Mouse (Mus musculus) limb, embryonic 11.5 days (tissue): ENCODE results near the gene Stk33. TPM values are rescaled to one million over a fixed set of nuclear protein-coding genes. Genes with fewer than 3 reads are reported as not detected.

Experiments
- ATAC-seq: fragments of 200-750 bp; cut with Nextera tagmentation; 2 replicates; pipeline ENCODE4 v1.8.0; 2017; ENCODE audit warnings: low read depth; ENCODE audit not compliant: insufficient number of reproducible peaks, low FRiP score, low TSS enrichment
- DNase-seq: peaks from one replicate; pipeline ENCODE4 v3.0.0-alpha.2; 2015; ENCODE audit warnings: low spot score
- H3K27ac ChIP-seq: fragments of 300-500 bp; sonication (generic); replicated peaks from 2 replicates; pipeline ENCODE4 v1.5.1; 2014; ENCODE audit warnings: low read depth, mild to moderate bottlenecking, low read length
- H3K27me3 ChIP-seq: fragments of 300-500 bp; sonication (generic); 2 replicates; pipeline ENCODE4 v1.6.1; 2014; ENCODE audit warnings: mild to moderate bottlenecking, low read length, mixed read lengths; ENCODE audit not compliant: control insufficient read depth, insufficient read depth
- H3K36me3 ChIP-seq: fragments of 300-500 bp; sonication (generic); 2 replicates; pipeline ENCODE4 v1.6.1; 2014; ENCODE audit warnings: mild to moderate bottlenecking, low read length, moderate library complexity, mixed read lengths; ENCODE audit not compliant: control insufficient read depth, insufficient read depth
- H3K4me1 ChIP-seq: fragments of 300-500 bp; sonication (generic); 2 replicates; pipeline ENCODE4 v1.6.1; 2014; ENCODE audit warnings: low read length, mixed read lengths; ENCODE audit not compliant: control insufficient read depth, insufficient read depth
- H3K4me2 ChIP-seq: fragments of 300-500 bp; sonication (generic); 2 replicates; pipeline ENCODE4 v1.6.1; 2014; ENCODE audit warnings: low read depth, mild to moderate bottlenecking, moderate library complexity; ENCODE audit not compliant: severe bottlenecking
- H3K4me3 ChIP-seq: fragments of 300-500 bp; sonication (generic); 2 replicates; pipeline ENCODE4 v1.5.1; 2014; ENCODE audit warnings: low read depth, low read length
- H3K9ac ChIP-seq: fragments of 300-500 bp; sonication (generic); 2 replicates; pipeline ENCODE4 v1.6.1; 2014; ENCODE audit warnings: mild to moderate bottlenecking, low read length
- H3K9me3 ChIP-seq: fragments of 300-500 bp; sonication (generic); 2 replicates; pipeline ENCODE4 v1.6.1; 2016; ENCODE audit warnings: low read length; ENCODE audit not compliant: control insufficient read depth
- WGBS: fragments of 180-500 bp; shearing (Covaris S2); extraction: QIAGEN DNeasy Blood & Tissue Kit; methylation state at CpG from one replicate; pipeline ENCODE4 v1.1.7; 2014; 5-methylcytosine and 5-hydroxymethylcytosine counted together
- polyA plus RNA-seq: library from polyadenylated mRNA; unstranded; fragments of >200 nt; fragmentation: Nextera tagmentation; extraction: Ambion mirVana; gene quantifications from 2 replicates; pipeline ENCODE4 v1.2.1, GENCODE M21; 2014

The Stk33 gene
- polyA plus RNA-seq, 1 experiment from 2014 or later, result 0.92 TPM

GRCm38 (mm10) chr7:109456563-109456962 is 17.7 kb upstream of the Stk33 start:
- 34% methylated on average over 6 of the region's 6 CpGs for WGBS
- Histone ChIP-seq H3K9me3 (no peaks in the 10 kb centered on the region), H3K27me3 (no peaks in the 10 kb centered on the region)

GRCm38 (mm10) chr7:109455748-109456147 is 16.9 kb upstream of the Stk33 start:
- ATAC-seq, result no peak
- Histone ChIP-seq H3K4me1 (no peaks in the 10 kb centered on the region), H3K4me3 (no peak overlapping the region), H3K36me3 (no peaks in the 10 kb centered on the region), H3K27ac (no peak overlapping the region), H3K9me3 (no peaks in the 10 kb centered on the region), H3K4me2 (no peak overlapping the region), H3K27me3 (no peaks in the 10 kb centered on the region), H3K9ac (no peak overlapping the region)
- 83% methylated on average over 2 of the region's 2 CpGs for WGBS
- no peak for DNase-seq

More at GRCm38 (mm10) chr7:109456563-109456962, 17.7 kb upstream of the Stk33 start:
- ATAC-seq, result peak; percentile 53; the same call in 1 of the 2 replicates
- H3K4me2 ChIP-seq, result no peak overlapping the region
- no peaks in the 10 kb centered on the region for H3K36me3 ChIP-seq
- no peak for DNase-seq
- no peak overlapping the region for H3K27ac ChIP-seq
- no peaks in the 10 kb centered on the region for H3K4me1 ChIP-seq
- H3K4me3 ChIP-seq, result no peak overlapping the region
- no peak overlapping the region for H3K9ac ChIP-seq

- Histone ChIP-seq H3K4me1 (no peaks in the 10 kb centered on the region), H3K9me3 (no peaks in the 10 kb centered on the region), H3K4me2 (no peak overlapping the region), H3K36me3 (no peaks in the 10 kb centered on the region), H3K4me3 (no peak overlapping the region), H3K27me3 (no peaks in the 10 kb centered on the region), H3K27ac (no peak overlapping the region), H3K9ac (no peak overlapping the region)
- ATAC-seq (no peak), DNase-seq (no peak)
- 88% methylated on average over 9 of the region's 9 CpGs for WGBS
Measured at GRCm38 (mm10) chr7:109454856-109455255, 16.0 kb upstream of the Stk33 start.

- 81% methylated on average over 2 of the region's 2 CpGs for WGBS
Measured at GRCm38 (mm10) chr7:109448060-109448459, 9.2 kb upstream of the Stk33 start.

GRCm38 (mm10) chr7:109445012-109445411 is 6.1 kb upstream of the Stk33 start:
- ATAC-seq, result no peak
- no peaks in the 10 kb centered on the region for H3K27me3 ChIP-seq
- DNase-seq, result peak; percentile 74
- H3K36me3 ChIP-seq, result no peaks in the 10 kb centered on the region
- no peak overlapping the region for H3K9ac ChIP-seq
- no peak overlapping the region for H3K4me3 ChIP-seq
- 8% methylated on average over 6 of the region's 6 CpGs for WGBS
- H3K27ac ChIP-seq, result no peak overlapping the region
- H3K4me1 ChIP-seq, result no peaks in the 10 kb centered on the region
- no peaks in the 10 kb centered on the region for H3K9me3 ChIP-seq
- H3K4me2 ChIP-seq, result no peak overlapping the region

More at GRCm38 (mm10) chr7:109448060-109448459, 9.2 kb upstream of the Stk33 start:
- Histone ChIP-seq H3K4me3 (no peak overlapping the region), H3K9ac (no peak overlapping the region), H3K4me1 (no peaks in the 10 kb centered on the region), H3K36me3 (no peaks in the 10 kb centered on the region), H3K4me2 (no peak overlapping the region), H3K27me3 (no peaks in the 10 kb centered on the region), H3K27ac (no peak overlapping the region), H3K9me3 (no peaks in the 10 kb centered on the region)
- DNase-seq (no peak), ATAC-seq (no peak)

- Histone ChIP-seq H3K9me3 (no peaks in the 10 kb centered on the region), H3K4me2 (no peak overlapping the region), H3K27me3 (0 out of 2 replicates have a peak, but pooled peaks cover 2% of the 10 kb centered on the region), H3K4me3 (no peak overlapping the region), H3K4me1 (no peaks in the 10 kb centered on the region; the same call in 1 of the 2 replicates), H3K36me3 (no peaks in the 10 kb centered on the region), H3K27ac (no peak overlapping the region), H3K9ac (no peak overlapping the region)
- WGBS, result 81% methylated on average over 5 of the region's 5 CpGs
- no peak for DNase-seq
- no peak for ATAC-seq
Measured at GRCm38 (mm10) chr7:109442739-109443138, 3.9 kb upstream of the Stk33 start.

- 0 out of 2 replicates have a peak, but pooled peaks cover 2% of the 10 kb centered on the region for H3K27me3 ChIP-seq
- WGBS, result 88% methylated on average over 9 of the region's 9 CpGs
Measured at GRCm38 (mm10) chr7:109440697-109441269, 1.9 kb upstream of the Stk33 start.

GRCm38 (mm10) chr7:109424422-109425159 is 14.3 kb downstream of the Stk33 start:
- Histone ChIP-seq H3K4me3 (no peak overlapping the region), H3K9ac (no peak overlapping the region), H3K9me3 (no peaks in the 10 kb centered on the region), H3K4me1 (no peaks in the 10 kb centered on the region), H3K36me3 (no peaks in the 10 kb centered on the region), H3K27me3 (no peaks in the 10 kb centered on the region), H3K27ac (no peak overlapping the region), H3K4me2 (no peak overlapping the region)
- no peak for DNase-seq
- no peak for ATAC-seq
- 69% methylated on average over 3 of the region's 3 CpGs for WGBS

More at GRCm38 (mm10) chr7:109440697-109441269, 1.9 kb upstream of the Stk33 start:
- Histone ChIP-seq H3K9me3 (no peaks in the 10 kb centered on the region), H3K36me3 (no peaks in the 10 kb centered on the region), H3K27ac (no peak overlapping the region), H3K9ac (no peak overlapping the region), H3K4me1 (no peaks in the 10 kb centered on the region; the same call in 1 of the 2 replicates), H3K4me2 (no peak overlapping the region), H3K4me3 (no peak overlapping the region)
- ATAC-seq (no peak), DNase-seq (no peak)
